Mouse (Mus musculus) layer of hippocampus, postnatal 36 days (tissue): Measurements from ENCODE around the gene Syt16. TPM values are rescaled to one million over a fixed set of nuclear protein-coding genes. Genes with fewer than 3 reads are reported as not detected.
A peak's percentile ranks its signal among the peaks of the same experiment; 100 is the strongest.

ENCODE experiments used
- DNase-seq, 2 experiments: peaks; one replicate each; pipeline ENCODE4 v3.0.0; 2022
- total RNA-seq, 2 experiments: library from RNA; stranded (reverse); gene quantifications; 2 replicates each; pipeline ENCODE4 v1.2.3; 2021

Syt16 gene
- 10 to 100 TPM; 54.1 to 57.5 TPM for total RNA-seq

- DNase-seq, result peak; percentile 60 to 65
Measured at GRCm38 (mm10) chr12:73997297-73998127, at the start of gene Syt16. Gene Syt16, plus strand, starts transcription at chr12:73997661.

- DNase-seq, result no peak
Measured at GRCm38 (mm10) chr12:73948415-73948814, 49.0 kb upstream of the Syt16 start.

- peak; percentile 31 to 48 for DNase-seq
Measured at GRCm38 (mm10) chr12:73949318-73950058, 48.0 kb upstream of the Syt16 start.

- DNase-seq, result no peak
Measured at GRCm38 (mm10) chr12:73952879-73953278, 44.6 kb upstream of the Syt16 start.

- DNase-seq, result no peak
Measured at GRCm38 (mm10) chr12:73953420-73954186, 43.9 kb upstream of the Syt16 start.

GRCm38 (mm10) chr12:73954785-73955184, 42.7 kb upstream of the Syt16 start:
- no peak for DNase-seq

- peak; percentile 41 to 54 for DNase-seq
Measured at GRCm38 (mm10) chr12:73957676-73958075, 39.8 kb upstream of the Syt16 start.

- DNase-seq, result no peak
Measured at GRCm38 (mm10) chr12:73958830-73959229, 38.6 kb upstream of the Syt16 start.

- DNase-seq, result peak; percentile 96 to 97
Measured at GRCm38 (mm10) chr12:73964291-73965281, 32.9 kb upstream of the Syt16 start, which contains the start of gene Snapc1. Gene Snapc1, plus strand, starts transcription at chr12:73964481.

- DNase-seq, result no peak
Measured at GRCm38 (mm10) chr12:73969142-73969541, 28.3 kb upstream of the Syt16 start.

- DNase-seq, result no peak
Measured at GRCm38 (mm10) chr12:73974584-73974983, 22.9 kb upstream of the Syt16 start.

GRCm38 (mm10) chr12:73978144-73978543, 19.3 kb upstream of the Syt16 start:
- no peak for DNase-seq

- DNase-seq, result no peak
Measured at GRCm38 (mm10) chr12:73979667-73980066, 17.8 kb upstream of the Syt16 start.

- peak; percentile 56 to 65 for DNase-seq
Measured at GRCm38 (mm10) chr12:73982533-73982932, 14.9 kb upstream of the Syt16 start.

GRCm38 (mm10) chr12:73986299-73986698, 11.2 kb upstream of the Syt16 start:
- no peak for DNase-seq

- DNase-seq, result no peak
Measured at GRCm38 (mm10) chr12:73988393-73989008, 9.0 kb upstream of the Syt16 start.

GRCm38 (mm10) chr12:73989594-73989993, 7.9 kb upstream of the Syt16 start:
- DNase-seq, result no peak

GRCm38 (mm10) chr12:73996906-73997296, 560 bp upstream of the Syt16 start:
- no peak for DNase-seq

GRCm38 (mm10) chr12:73998128-73998456, 631 bp downstream of the Syt16 start:
- no peak for DNase-seq

- no peak for DNase-seq
Measured at GRCm38 (mm10) chr12:74002449-74002848, 5.0 kb downstream of the Syt16 start.

GRCm38 (mm10) chr12:74009448-74009911, 12.0 kb downstream of the Syt16 start:
- peak; percentile 32 to 45 for DNase-seq
